Mouse (Mus musculus) midbrain, embryonic 13.5 days (tissue): Measurements from ENCODE around the gene Agrn. TPM values are rescaled to one million over a fixed set of nuclear protein-coding genes. Genes with fewer than 3 reads are reported as not detected.

ENCODE experiments used
- ATAC-seq: fragments of 200-750 bp; cut with Nextera tagmentation; 2 replicates; pipeline ENCODE4 v1.8.0; 2017; ENCODE audit warnings: mild to moderate bottlenecking, moderate TSS enrichment, moderate library complexity
- H3K27ac ChIP-seq: fragments of 300-500 bp; sonication (generic); 2 replicates; pipeline ENCODE4 v1.5.1; 2015; ENCODE audit warnings: inconsistent platforms, mild to moderate bottlenecking, moderate library complexity
- H3K27me3 ChIP-seq: fragments of 300-500 bp; sonication (generic); 2 replicates; pipeline ENCODE4 v1.6.1; 2015; ENCODE audit warnings: mild to moderate bottlenecking, inconsistent platforms
- H3K36me3 ChIP-seq: fragments of 300-500 bp; sonication (generic); 2 replicates; pipeline ENCODE4 v1.6.1; 2015; ENCODE audit warnings: mild to moderate bottlenecking, inconsistent platforms
- H3K4me1 ChIP-seq: fragments of 300-500 bp; sonication (generic); replicated peaks from 2 replicates; pipeline ENCODE4 v1.6.1; 2015; ENCODE audit warnings: inconsistent platforms
- H3K4me2 ChIP-seq: fragments of 300-500 bp; sonication (generic); replicated peaks from 2 replicates; pipeline ENCODE4 v1.6.1; 2015; ENCODE audit warnings: moderate library complexity, mild to moderate bottlenecking, inconsistent platforms
- H3K4me3 ChIP-seq: fragments of 300-500 bp; sonication (generic); replicated peaks from 2 replicates; pipeline ENCODE4 v1.5.1; 2015; ENCODE audit warnings: mild to moderate bottlenecking, inconsistent platforms
- H3K9ac ChIP-seq: fragments of 300-500 bp; sonication (generic); replicated peaks from 2 replicates; pipeline ENCODE4 v1.6.1; 2015; ENCODE audit warnings: mild to moderate bottlenecking, inconsistent platforms
- H3K9me3 ChIP-seq: fragments of 300-500 bp; sonication (generic); 2 replicates; pipeline ENCODE4 v1.6.1; 2016; ENCODE audit warnings: mild to moderate bottlenecking, inconsistent platforms
- WGBS: fragments of 180-500 bp; shearing (Covaris S2); methylation state at CpG from one replicate; pipeline ENCODE4 v1.1.7; 2015; 5-methylcytosine and 5-hydroxymethylcytosine counted together
- polyA plus RNA-seq: library from polyadenylated mRNA; unstranded; fragments of >200 nt; fragmentation: Nextera tagmentation; extraction: Ambion mirVana; gene quantifications from 2 replicates; pipeline ENCODE4 v1.2.1, GENCODE M21; 2015

Gene Agrn
- polyA plus RNA-seq, 1 experiment from 2014 or later, result 142 TPM

- ATAC-seq, result peak; percentile 95
- H3K27me3 ChIP-seq, result peaks cover 5% of the 10 kb centered on the region; the same call in 1 of the 2 replicates
- peaks cover 13% of the 10 kb centered on the region for H3K36me3 ChIP-seq
- H3K4me1 ChIP-seq, result peaks cover 47% of the 10 kb centered on the region
- H3K27ac ChIP-seq, result peak overlapping the region; percentile 93
- H3K9me3 ChIP-seq, result no peaks in the 10 kb centered on the region
- peak overlapping the region; percentile 65 for H3K9ac ChIP-seq
- peak overlapping the region; percentile 85 for H3K4me3 ChIP-seq
- WGBS, result 0% methylated on average over 26 of the region's 26 CpGs
- H3K4me2 ChIP-seq, result peak overlapping the region; percentile 91
These were observed 529 bp upstream of the Agrn start for GRCm38 (mm10) chr4:156197829-156198205.

- peaks cover 55% of the 10 kb centered on the region for H3K4me1 ChIP-seq
- H3K27ac ChIP-seq, result peak overlapping the region; percentile 83
- H3K4me3 ChIP-seq, result peak overlapping the region; percentile 85
- WGBS, result 3% methylated on average over 35 of the region's 35 CpGs
- H3K9me3 ChIP-seq, result no peaks in the 10 kb centered on the region
- peak overlapping the region; percentile 87 for H3K9ac ChIP-seq
- peaks cover 29% of the 10 kb centered on the region for H3K36me3 ChIP-seq
- H3K27me3 ChIP-seq, result no peaks in the 10 kb centered on the region
- ATAC-seq, result 0 out of 2 replicates have a peak, but pooled peaks have one; percentile 2
- peak overlapping the region; percentile 91 for H3K4me2 ChIP-seq
These were observed 1.1 kb downstream of the Agrn start for GRCm38 (mm10) chr4:156195927-156196870.

- H3K9ac ChIP-seq, result peak overlapping the region; percentile 42
- peaks cover 42% of the 10 kb centered on the region for H3K36me3 ChIP-seq
- H3K9me3 ChIP-seq, result no peaks in the 10 kb centered on the region
- H3K27me3 ChIP-seq, result no peaks in the 10 kb centered on the region
- peak overlapping the region; percentile 91 for H3K4me2 ChIP-seq
- 0 out of 2 replicates have a peak overlapping the region, but pooled peaks have one; percentile 85 for H3K4me3 ChIP-seq
- H3K27ac ChIP-seq, result no peak overlapping the region
- no peak for ATAC-seq
- WGBS, result 31% methylated on average over 6 of the region's 6 CpGs
- H3K4me1 ChIP-seq, result peaks cover 73% of the 10 kb centered on the region
These were observed 2.9 kb downstream of the Agrn start for GRCm38 (mm10) chr4:156194346-156194745.

- peak overlapping the region; percentile 42 for H3K9ac ChIP-seq
- H3K9me3 ChIP-seq, result no peaks in the 10 kb centered on the region
- peak overlapping the region; percentile 91 for H3K4me2 ChIP-seq
- H3K27me3 ChIP-seq, result no peaks in the 10 kb centered on the region
- ATAC-seq, result no peak
- no peak overlapping the region for H3K4me3 ChIP-seq
- H3K36me3 ChIP-seq, result peaks cover 42% of the 10 kb centered on the region
- WGBS, result 74% methylated on average over 5 of the region's 5 CpGs
- no peak overlapping the region for H3K27ac ChIP-seq
- H3K4me1 ChIP-seq, result peaks cover 78% of the 10 kb centered on the region
These were observed 3.4 kb downstream of the Agrn start for GRCm38 (mm10) chr4:156193906-156194305.

- H3K9ac ChIP-seq, result 0 out of 2 replicates have a peak overlapping the region, but pooled peaks have one; percentile 42
- no peak overlapping the region for H3K27ac ChIP-seq
- H3K4me2 ChIP-seq, result no peak overlapping the region
- no peaks in the 10 kb centered on the region for H3K27me3 ChIP-seq
- WGBS, result 34% methylated on average over 2 of the region's 2 CpGs
- peaks cover 85% of the 10 kb centered on the region for H3K4me1 ChIP-seq
- peaks cover 42% of the 10 kb centered on the region for H3K36me3 ChIP-seq
- ATAC-seq, result no peak
- no peaks in the 10 kb centered on the region for H3K9me3 ChIP-seq
- no peak overlapping the region for H3K4me3 ChIP-seq
These were observed 4.1 kb downstream of the Agrn start for GRCm38 (mm10) chr4:156193200-156193590.

- H3K4me2 ChIP-seq, result no peak overlapping the region
These were observed 4.7 kb downstream of the Agrn start for GRCm38 (mm10) chr4:156192421-156193199.

GRCm38 (mm10) chr4:156188811-156189323 is 8.4 kb downstream of the Agrn start:
- Histone ChIP-seq H3K27ac (peak overlapping the region; percentile 89), H3K4me1 (peaks cover 98% of the 10 kb centered on the region), H3K36me3 (peaks cover 36% of the 10 kb centered on the region), H3K9me3 (no peaks in the 10 kb centered on the region), H3K4me3 (peak overlapping the region; percentile 12), H3K27me3 (no peaks in the 10 kb centered on the region), H3K9ac (peak overlapping the region; percentile 30), H3K4me2 (peak overlapping the region; percentile 38)
- 10% methylated on average over 6 of the region's 6 CpGs for WGBS
- ATAC-seq, result peak; percentile 47

More at GRCm38 (mm10) chr4:156192421-156193199, 4.7 kb downstream of the Agrn start:
- ATAC-seq, result no peak
- Histone ChIP-seq H3K4me3 (no peak overlapping the region), H3K27me3 (no peaks in the 10 kb centered on the region), H3K9ac (peak overlapping the region; percentile 42; the same call in 1 of the 2 replicates), H3K4me1 (peaks cover 91% of the 10 kb centered on the region), H3K9me3 (no peaks in the 10 kb centered on the region), H3K27ac (peak overlapping the region; percentile 35; the same call in 1 of the 2 replicates), H3K36me3 (peaks cover 42% of the 10 kb centered on the region)
- WGBS, result 70% methylated on average over 8 of the region's 8 CpGs

- Histone ChIP-seq H3K4me1 (peaks cover 98% of the 10 kb centered on the region), H3K4me2 (peak overlapping the region; percentile 38), H3K4me3 (peak overlapping the region; percentile 12; the same call in 1 of the 2 replicates), H3K9ac (peak overlapping the region; percentile 30; the same call in 1 of the 2 replicates), H3K27me3 (no peaks in the 10 kb centered on the region), H3K36me3 (peaks cover 33% of the 10 kb centered on the region), H3K9me3 (no peaks in the 10 kb centered on the region), H3K27ac (peak overlapping the region; percentile 89)
- peak; percentile 0; the same call in 1 of the 2 replicates for ATAC-seq
- WGBS, result 30% methylated on average over 5 of the region's 5 CpGs
These were observed 9.0 kb downstream of the Agrn start for GRCm38 (mm10) chr4:156188162-156188810.

GRCm38 (mm10) chr4:156185950-156186850 is 11.1 kb downstream of the Agrn start:
- Histone ChIP-seq H3K27me3 (no peaks in the 10 kb centered on the region), H3K27ac (peak overlapping the region; percentile 96), H3K4me3 (peak overlapping the region; percentile 58), H3K36me3 (peaks cover 29% of the 10 kb centered on the region), H3K4me2 (peak overlapping the region; percentile 80), H3K4me1 (peaks cover 98% of the 10 kb centered on the region), H3K9me3 (no peaks in the 10 kb centered on the region), H3K9ac (peak overlapping the region; percentile 88)
- WGBS, result 3% methylated on average over 31 of the region's 31 CpGs
- peak; percentile 65 for ATAC-seq

GRCm38 (mm10) chr4:156185456-156185949 is 11.8 kb downstream of the Agrn start:
- H3K4me1 ChIP-seq, result peaks cover 98% of the 10 kb centered on the region
- peak overlapping the region; percentile 58 for H3K4me3 ChIP-seq
- H3K9ac ChIP-seq, result peak overlapping the region; percentile 88
- 36% methylated on average over 13 of the region's 13 CpGs for WGBS
- H3K9me3 ChIP-seq, result no peaks in the 10 kb centered on the region
- peak; percentile 25; the same call in 1 of the 2 replicates for ATAC-seq
- H3K4me2 ChIP-seq, result peak overlapping the region; percentile 80
- peak overlapping the region; percentile 96 for H3K27ac ChIP-seq
- H3K36me3 ChIP-seq, result peaks cover 27% of the 10 kb centered on the region
- H3K27me3 ChIP-seq, result no peaks in the 10 kb centered on the region
